Mouse (Mus musculus) CD8-positive naive resting alpha-beta T cell, adult 2 months (primary cell): ENCODE measurements around the gene Prelid1.

Experiments
- DNase-seq, 2 experiments: peaks; one replicate each; pipeline ENCODE4 v3.0.0; 2022; ENCODE audit warnings: low read depth in 2 of 2, low spot score in 2 of 2

Prelid1 gene

DNA sequence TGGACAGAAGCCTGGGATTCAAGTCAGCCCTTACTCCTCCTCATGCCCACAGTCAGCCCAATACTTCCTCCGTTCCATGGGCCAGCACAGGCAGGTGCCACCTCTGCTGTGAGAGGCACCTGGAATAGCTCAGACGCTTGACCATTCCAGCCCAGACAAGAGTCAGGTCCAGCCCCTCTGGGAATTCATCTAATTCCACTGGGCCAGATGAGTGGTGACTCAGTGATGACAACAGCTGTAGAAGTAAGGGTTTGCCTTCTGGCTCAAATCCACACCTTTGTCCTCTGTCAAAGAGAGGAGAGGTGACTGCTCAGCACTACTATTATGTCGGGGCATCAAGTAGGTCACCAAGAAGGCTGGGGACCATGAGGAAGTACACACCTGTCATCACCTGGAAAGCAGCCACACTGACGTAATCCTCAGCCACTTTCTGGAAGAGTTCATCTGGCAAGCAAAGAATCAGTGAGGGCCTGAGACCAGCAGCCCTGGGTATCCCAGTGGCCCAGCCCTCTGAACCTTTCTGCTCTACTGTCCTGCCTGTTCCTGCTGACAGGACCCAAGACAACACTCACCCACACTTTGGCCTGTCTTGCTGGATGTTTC is at the start of gene Prelid1:
Gene Prelid1 (plus strand): TSS at position 570 of the 603 bp plus-strand sequence.
- no peak for DNase-seq

GRCm38 (mm10) chr13:55277203-55277602 is 43.1 kb upstream of the Prelid1 start:
- no peak for DNase-seq

GRCm38 (mm10) chr13:55277646-55278045 is 42.7 kb upstream of the Prelid1 start:
- DNase-seq, result no peak

DNA sequence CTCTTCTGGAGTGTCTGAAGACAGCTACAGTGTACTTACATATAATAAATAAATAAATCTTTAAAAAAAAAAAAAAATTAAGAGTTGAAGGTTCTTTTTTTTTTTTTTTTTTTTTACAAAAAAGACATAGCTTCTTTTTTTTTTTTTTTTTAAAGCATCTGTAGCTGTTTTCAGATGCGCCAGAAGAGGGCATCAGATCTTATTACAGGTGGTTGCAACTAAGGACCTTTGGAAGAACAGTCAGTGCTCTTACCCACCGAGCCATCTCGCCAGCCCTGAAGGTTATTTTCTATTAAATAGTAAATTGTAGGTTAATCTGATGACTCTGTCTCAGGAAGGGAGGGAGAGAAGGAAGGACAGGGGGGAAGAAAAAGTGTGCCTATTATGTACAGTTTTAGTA is 31.4 kb upstream of the Prelid1 start:
- DNase-seq, result no peak

DNA sequence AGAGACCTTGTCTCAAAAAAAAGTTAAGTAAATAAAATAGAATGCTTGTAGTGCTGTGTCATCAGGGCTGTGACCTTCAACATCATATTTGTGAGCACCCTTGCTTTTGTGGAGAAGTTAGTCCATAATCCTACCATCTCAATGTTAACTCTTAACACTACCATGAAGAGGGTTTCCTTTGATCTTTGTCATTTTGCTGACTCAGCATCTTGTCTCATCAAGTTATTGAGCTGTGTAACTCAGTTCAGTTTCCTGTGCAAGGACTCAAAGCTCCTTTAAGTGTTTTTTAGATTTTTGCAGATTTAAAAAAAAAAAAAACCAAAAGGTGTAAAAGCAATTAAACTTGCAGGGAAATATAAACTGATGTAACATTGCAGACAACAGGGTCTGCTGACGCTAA is 23.5 kb upstream of the Prelid1 start:
- no peak for DNase-seq

- no peak for DNase-seq
Measured at GRCm38 (mm10) chr13:55300913-55301312, 19.4 kb upstream of the Prelid1 start.

- DNase-seq, result no peak
Measured at GRCm38 (mm10) chr13:55312028-55312630, 8.2 kb upstream of the Prelid1 start.

- no peak for DNase-seq
Measured at GRCm38 (mm10) chr13:55313051-55313450, 7.2 kb upstream of the Prelid1 start.

GRCm38 (mm10) chr13:55314891-55315412 is 5.3 kb upstream of the Prelid1 start:
- DNase-seq, result no peak

- no peak for DNase-seq
Measured at GRCm38 (mm10) chr13:55318351-55318750, 1.9 kb upstream of the Prelid1 start.

GRCm38 (mm10) chr13:55321434-55322129 is 1.3 kb downstream of the Prelid1 start, which contains the start of gene Rab24:
TSS of gene Rab24 (minus strand) at chr13:55321946.
- peak; percentile 76 to 83 for DNase-seq

DNA sequence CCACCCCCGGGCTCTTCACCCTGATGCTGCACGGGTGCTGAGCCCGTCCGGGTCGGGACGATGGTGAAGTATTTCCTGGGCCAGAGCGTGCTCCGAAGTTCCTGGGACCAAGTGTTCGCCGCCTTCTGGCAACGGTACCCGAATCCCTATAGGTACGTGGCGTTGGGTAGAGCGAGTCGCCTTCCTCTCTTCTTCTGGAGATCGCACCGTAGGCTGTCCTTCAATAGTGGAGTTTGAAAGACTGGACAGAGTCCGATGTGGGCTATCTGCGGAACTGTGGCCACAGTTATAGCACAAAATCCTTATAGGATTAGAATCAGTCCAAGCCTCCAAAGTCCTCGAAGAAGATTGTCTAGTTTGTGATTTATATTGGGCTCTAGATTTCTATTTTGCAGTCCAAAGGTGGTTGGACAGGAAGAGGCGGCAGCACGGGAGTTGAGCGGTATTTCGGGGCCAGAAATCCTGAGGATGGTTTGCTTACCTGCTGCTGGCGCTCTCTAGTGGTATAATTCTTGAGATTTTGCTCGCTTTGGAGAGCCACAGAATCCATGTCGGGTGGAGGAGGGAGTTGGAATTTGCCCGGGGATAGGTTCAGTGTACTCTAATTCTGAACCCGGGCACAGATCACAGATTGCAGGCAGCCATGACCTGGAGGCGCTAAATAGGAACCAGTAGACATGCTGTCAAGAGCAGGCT is 2.0 kb downstream of the Prelid1 start:
- DNase-seq, result peak in 1 of 2 experiments; percentile 36

GRCm38 (mm10) chr13:55325596-55325995 is 5.3 kb downstream of the Prelid1 start:
- DNase-seq, result no peak

DNA sequence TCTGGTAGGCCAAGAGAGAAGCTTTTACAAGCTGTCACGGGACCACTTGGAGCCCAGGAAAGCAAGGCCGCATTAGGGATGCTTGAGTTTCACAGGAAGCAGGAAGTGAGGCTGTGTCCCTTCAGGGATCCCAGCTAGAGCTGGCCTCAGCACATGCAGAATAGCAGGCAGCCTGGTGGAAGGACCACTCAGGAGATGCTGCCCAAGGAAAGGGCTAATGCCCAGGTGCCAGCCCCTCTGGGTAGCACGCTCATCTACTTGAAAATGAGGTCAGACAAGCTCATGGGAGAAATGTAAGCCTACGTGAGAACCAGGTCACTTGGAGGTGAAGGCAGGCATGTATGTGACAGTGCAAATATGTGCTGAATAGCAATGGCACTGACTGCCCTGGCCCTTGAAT is 6.9 kb downstream of the Prelid1 start:
- no peak for DNase-seq

DNA sequence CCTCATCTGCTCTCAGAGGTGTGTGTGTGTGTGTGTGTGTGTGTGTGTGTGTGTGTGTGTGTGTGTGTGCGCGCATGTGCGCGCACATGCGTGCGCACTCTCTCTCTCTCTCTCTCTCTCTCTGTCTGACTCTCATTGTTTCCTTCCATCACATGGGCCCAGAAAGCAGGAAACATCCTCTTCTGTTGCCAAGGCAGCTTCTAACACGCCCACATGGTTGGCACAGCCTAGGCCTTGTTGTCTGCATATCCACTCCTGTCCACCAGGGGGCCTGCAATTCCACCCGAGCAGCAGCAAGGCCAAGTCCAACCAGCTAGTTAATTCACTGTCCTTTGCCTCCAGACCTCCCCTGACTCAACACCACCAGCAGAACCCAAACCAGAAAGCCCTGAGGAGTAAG is 7.3 kb downstream of the Prelid1 start:
- DNase-seq, result peak; percentile 85 to 91

DNA sequence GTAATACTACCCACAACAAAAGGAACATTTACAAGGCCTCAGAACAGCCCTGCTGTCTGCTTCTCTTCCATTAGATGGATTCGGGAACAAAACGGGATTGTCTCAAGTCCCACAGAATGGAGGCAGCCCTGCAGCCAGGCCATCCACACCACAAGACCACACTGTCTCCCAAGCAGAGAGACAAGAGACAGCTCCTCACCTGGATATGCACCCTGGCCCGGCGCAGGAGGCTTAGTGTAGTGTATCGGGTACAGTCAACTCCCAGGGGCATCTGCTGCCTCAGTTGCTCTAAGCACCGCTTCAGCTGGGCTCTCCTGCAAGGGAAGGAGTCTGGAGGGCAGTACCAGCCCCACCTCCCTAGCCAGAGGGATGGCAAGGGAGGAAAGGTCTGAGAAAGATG is 7.9 kb downstream of the Prelid1 start:
- no peak for DNase-seq

DNA sequence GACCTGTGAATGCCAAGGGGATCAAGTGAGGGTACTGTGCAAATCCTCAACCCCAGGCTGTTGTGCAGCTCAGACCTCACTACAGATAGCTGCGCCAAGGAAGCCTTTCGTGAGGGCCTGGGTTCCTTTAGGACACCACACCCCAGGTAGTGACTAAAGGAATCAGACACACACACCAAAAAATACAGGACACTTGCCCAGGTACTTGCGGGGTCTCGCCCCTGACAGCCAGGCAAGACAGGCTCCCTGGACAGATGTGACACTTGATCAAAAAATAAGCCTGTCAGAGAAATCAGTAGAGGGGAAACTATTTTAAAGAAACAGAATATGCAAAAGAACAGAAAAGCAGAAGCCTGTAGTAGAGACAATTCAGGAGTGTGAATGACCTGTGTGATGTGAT is 8.3 kb downstream of the Prelid1 start:
- no peak for DNase-seq

DNA sequence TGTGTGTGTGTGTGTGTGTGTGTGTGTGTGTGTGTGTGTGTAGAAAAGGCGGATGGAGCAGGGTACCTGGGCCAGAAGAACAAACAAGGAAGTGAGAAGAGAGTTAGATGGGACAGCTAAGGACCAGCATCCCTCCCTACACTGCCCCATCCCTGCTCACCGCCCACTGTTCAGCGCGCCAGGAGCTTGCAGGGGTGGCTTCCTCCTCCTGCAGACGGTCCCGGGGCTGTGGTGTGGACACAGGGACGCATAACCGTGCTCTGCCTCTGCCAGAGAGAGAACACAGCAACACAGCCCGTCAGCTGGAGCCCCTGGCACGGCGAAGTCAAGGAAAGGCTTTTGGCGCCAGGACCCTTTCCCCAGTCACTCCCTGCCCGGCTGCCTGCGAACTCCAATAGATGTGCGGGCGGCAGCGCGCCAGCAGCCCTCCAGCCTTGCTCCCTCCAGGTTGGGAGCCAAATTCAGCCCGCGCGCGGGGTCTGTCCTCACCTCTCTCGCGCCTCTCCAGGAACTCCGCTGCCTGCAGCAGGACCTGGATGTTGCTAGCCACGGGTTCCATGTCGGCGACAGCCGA is 8.9 kb downstream of the Prelid1 start:
- peak in 1 of 2 experiments; percentile 9 for DNase-seq

- peak; percentile 71 to 77 for DNase-seq
Measured at GRCm38 (mm10) chr13:55329683-55330566, 9.6 kb downstream of the Prelid1 start, which contains the start of gene Mxd3. TSS of gene Mxd3 (minus strand) at chr13:55329823.
